Mouse (Mus musculus): ENCODE measurements around the gene Wbp2nl. TPM values are rescaled to one million over a fixed set of nuclear protein-coding genes. Genes with fewer than 3 reads are reported as not detected.

The Wbp2nl gene
- polyA plus RNA-seq, 1 experiment from 2014 or later: 0.16 TPM

DNA sequence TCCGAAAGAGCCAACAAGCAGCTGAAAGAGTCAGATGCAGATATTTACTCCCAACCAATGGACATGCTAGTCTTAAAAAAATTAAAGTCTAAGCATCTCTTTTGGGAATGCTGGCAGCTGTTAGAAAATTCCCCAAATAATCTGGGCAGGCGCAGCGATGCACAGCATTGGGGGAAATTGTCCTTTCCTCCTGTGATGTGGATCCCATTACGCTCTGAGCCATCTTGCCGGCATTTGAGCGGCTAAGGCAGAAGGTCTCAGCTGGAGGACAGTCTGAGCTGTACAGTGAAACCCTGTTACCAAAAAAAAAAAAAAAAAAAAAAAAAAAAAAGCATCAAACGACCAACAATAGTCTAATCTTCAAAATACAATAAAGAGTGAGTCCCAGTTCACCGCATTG lies 23.4 kb downstream of the Wbp2nl start:
- ATAC-seq (ENCODE audit: low FRiP score): no peak
- H3K4me3 ChIP-seq: no peak overlapping the region
- peaks cover 4% of the 10 kb centered on the region for H3K4me1 ChIP-seq (replicated peaks)
- no peaks in the 10 kb centered on the region for H3K27me3 ChIP-seq
- 70% methylated on average over 8 of the region's 8 CpGs for WGBS
- no peak overlapping the region for H3K27ac ChIP-seq
- no peaks in the 10 kb centered on the region for H3K9me3 ChIP-seq
- H3K4me2 ChIP-seq: no peak overlapping the region
- no peaks in the 10 kb centered on the region for H3K36me3 ChIP-seq
- no peak overlapping the region for H3K9ac ChIP-seq

DNA sequence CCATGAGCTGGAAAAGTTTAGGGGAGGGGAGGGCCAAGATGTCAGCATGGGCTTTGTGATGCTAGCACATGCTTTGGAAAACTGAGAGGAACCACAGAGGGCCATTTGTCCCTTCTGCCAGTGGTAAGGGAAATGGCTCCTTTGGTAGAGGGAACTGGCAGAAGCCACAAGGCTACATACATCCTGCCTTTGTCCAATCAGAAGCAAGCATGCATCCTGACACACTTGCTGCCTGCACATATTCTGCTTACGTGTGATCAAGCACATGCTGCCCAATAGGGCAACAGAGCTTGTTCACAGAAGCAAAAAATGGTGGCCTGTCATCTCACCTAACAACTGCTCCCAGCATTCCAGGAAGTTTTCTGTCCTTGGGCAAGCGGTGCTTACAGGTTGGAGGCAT lies 26.6 kb downstream of the Wbp2nl start:
- no peak for ATAC-seq (ENCODE audit: low FRiP score)
- H3K9ac ChIP-seq: no peak overlapping the region
- peaks cover 15% of the 10 kb centered on the region for H3K36me3 ChIP-seq
- H3K4me2 ChIP-seq: no peak overlapping the region
- no peaks in the 10 kb centered on the region for H3K9me3 ChIP-seq
- H3K27ac ChIP-seq: no peak overlapping the region
- no peak overlapping the region for H3K4me3 ChIP-seq
- 77% methylated on average over 2 of the region's 2 CpGs for WGBS
- H3K27me3 ChIP-seq: no peaks in the 10 kb centered on the region
- H3K4me1 ChIP-seq (replicated peaks): peaks cover 4% of the 10 kb centered on the region

DNA sequence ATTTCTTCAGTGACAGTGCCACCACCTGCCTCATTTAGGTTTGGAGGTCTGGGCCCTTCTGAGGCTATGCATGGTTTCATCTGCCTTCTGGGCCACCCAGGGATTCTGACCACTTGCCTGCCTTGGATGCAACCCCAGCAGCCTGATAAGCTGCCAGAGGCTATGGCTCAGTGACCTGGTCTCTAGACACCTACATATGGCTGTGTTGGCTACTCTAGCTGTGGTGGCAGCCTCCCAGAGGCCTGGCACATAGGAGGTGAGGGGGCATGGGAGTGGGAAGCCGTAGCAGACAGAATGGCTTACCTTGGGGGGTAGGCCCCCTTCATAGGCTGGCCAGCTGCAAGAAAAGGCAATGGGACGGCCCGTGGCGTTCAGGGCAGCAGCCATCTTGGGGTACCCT lies 36.4 kb downstream of the Wbp2nl start:
- ATAC-seq (ENCODE audit: low FRiP score): no peak
- Histone ChIP-seq H3K27me3 (peaks cover 8% of the 10 kb centered on the region), H3K4me3 (no peak overlapping the region), H3K4me1 (replicated peaks) (peaks cover 21% of the 10 kb centered on the region), H3K27ac (no peak overlapping the region), H3K4me2 (no peak overlapping the region), H3K9ac (no peak overlapping the region), H3K9me3 (no peaks in the 10 kb centered on the region), H3K36me3 (peaks cover 32% of the 10 kb centered on the region)
- WGBS: 93% methylated on average over 4 of the region's 4 CpGs

DNA sequence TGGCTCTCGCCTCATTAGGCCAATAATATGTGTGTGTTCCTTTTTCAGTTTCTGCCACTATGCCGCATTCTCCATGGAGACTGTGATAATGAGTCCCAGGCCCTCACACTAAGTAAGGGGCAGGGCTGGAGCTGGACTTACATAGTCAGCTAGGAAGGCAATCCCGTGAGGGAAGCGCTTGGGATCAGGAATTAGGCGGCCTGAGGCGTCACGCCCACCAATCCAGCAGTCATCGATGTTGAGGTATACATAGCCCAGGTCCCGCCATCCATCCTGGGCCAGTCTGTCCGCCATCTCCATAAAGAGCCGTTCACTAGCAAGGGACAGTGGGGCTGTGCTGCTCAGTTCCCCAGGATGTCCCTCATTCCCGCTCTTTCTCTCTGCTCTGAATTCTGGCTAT lies 37.9 kb downstream of the Wbp2nl start:
- Histone ChIP-seq H3K9ac (peak overlapping the region; percentile 39; the same call in 1 of the 2 replicates), H3K36me3 (peaks cover 29% of the 10 kb centered on the region), H3K4me3 (no peak overlapping the region), H3K4me2 (no peak overlapping the region), H3K27me3 (peaks cover 20% of the 10 kb centered on the region), H3K9me3 (no peaks in the 10 kb centered on the region), H3K4me1 (replicated peaks) (peaks cover 25% of the 10 kb centered on the region), H3K27ac (no peak overlapping the region)
- WGBS: 69% methylated on average over 12 of the region's 12 CpGs
- no peak for ATAC-seq (ENCODE audit: low FRiP score)

DNA sequence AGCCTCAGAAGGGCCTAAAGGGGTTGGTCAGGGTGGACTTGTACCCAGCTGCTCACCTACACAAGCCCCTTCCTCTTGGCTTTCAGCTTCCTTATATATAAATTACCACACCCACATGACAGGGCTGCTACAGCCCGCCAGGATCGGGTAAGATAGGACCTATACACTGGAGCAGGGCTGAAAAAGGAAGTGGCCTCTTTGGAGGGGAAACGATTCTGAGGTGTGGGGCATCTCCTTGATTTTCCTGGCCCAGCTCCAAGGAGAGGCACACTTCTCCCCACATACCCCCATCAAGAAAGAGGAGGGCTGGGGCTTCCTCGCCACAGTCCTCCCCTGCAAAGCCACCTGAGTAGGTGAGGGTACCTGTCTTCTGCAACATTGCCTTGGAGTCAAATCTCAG lies 39.1 kb downstream of the Wbp2nl start:
- 59% methylated on average over 4 of the region's 4 CpGs for WGBS
- no peak for ATAC-seq (ENCODE audit: low FRiP score)
- peak overlapping the region; percentile 78 for H3K9ac ChIP-seq
- H3K27me3 ChIP-seq: peaks cover 24% of the 10 kb centered on the region
- H3K4me3 ChIP-seq: peak overlapping the region; percentile 56
- H3K9me3 ChIP-seq: no peaks in the 10 kb centered on the region
- peaks cover 20% of the 10 kb centered on the region for H3K36me3 ChIP-seq
- no peak overlapping the region for H3K27ac ChIP-seq
- H3K4me1 ChIP-seq (replicated peaks): peaks cover 25% of the 10 kb centered on the region
- peak overlapping the region; percentile 65 for H3K4me2 ChIP-seq

DNA sequence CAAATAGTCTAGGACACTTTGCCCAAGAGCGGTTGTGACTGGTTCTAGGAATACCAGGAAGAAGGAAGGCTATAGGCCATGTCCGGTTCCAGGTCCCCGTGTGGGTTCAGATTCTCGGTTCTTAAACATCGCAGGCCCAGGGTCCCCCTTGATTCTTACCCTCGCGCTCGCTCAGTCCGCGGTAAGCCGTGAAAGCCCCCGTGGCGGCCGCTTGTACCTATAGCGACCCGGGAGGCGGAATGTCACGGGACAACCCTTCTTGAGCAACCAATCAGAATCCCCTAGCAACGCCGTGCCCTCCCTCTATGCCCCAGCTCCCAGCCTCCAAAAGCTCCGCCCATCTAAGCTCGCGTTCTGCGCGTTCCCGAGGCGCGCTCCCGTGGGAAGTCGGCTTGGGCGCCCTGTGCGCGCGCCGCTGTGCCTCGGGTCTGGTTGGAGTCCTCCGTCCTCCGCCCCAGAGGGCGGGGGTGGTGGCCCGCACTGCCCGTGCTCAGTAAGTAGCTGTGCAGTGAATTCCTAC lies 39.9 kb downstream of the Wbp2nl start, which contains the start of the genes Naga, Pheta2 and Smdt1:
Naga (minus strand) TSS at position 333 of the 520 bp plus-strand sequence.
Pheta2 (plus strand) TSS at position 350 of the 520 bp plus-strand sequence.
Smdt1 (plus strand) TSS at position 367 of the 520 bp plus-strand sequence.
- ATAC-seq (ENCODE audit: low FRiP score): peak; percentile 92
- Histone ChIP-seq H3K9ac (peak within 1 kb of the TSS; percentile 78), H3K4me1 (replicated peaks) (peaks cover 25% of the 10 kb centered on the region), H3K4me3 (peak within 1 kb of the TSS; percentile 56), H3K9me3 (no peaks in the 10 kb centered on the region), H3K27me3 (peaks cover 24% of the 10 kb centered on the region), H3K36me3 (peaks cover 17% of the 10 kb centered on the region), H3K4me2 (peak within 1 kb of the TSS; percentile 65), H3K27ac (peak within 1 kb of the TSS; percentile 59)
- under 1% methylated on average over 41 of the region's 41 CpGs for WGBS

DNA sequence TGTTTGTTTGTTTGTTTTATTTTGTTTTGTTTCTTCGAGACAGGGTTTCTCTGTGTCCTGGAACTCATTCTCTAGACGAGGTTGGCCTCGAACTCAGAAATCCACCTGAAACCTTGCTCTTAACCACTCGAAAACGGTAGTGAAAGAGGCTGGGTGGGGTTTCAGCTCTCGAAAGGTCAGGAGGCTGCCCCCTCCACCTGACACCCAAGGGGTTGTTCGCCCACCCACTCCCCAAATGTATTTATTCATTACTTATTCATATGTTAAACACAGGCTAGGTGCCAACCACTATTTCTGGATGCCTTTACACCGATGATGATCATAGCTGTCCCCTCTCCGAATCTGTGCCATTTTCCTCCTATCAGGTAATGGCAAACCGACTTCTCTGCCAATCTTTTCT lies 40.4 kb downstream of the Wbp2nl start:
- no peak for ATAC-seq (ENCODE audit: low FRiP score)
- no peaks in the 10 kb centered on the region for H3K9me3 ChIP-seq
- peaks cover 25% of the 10 kb centered on the region for H3K4me1 ChIP-seq (replicated peaks)
- H3K27me3 ChIP-seq: peaks cover 24% of the 10 kb centered on the region
- peaks cover 17% of the 10 kb centered on the region for H3K36me3 ChIP-seq
- peak overlapping the region; percentile 56 for H3K4me3 ChIP-seq
- WGBS: 54% methylated on average over 10 of the region's 10 CpGs
- H3K9ac ChIP-seq: peak overlapping the region; percentile 78
- H3K4me2 ChIP-seq: peak overlapping the region; percentile 65
- peak overlapping the region; percentile 59; the same call in 1 of the 2 replicates for H3K27ac ChIP-seq

DNA sequence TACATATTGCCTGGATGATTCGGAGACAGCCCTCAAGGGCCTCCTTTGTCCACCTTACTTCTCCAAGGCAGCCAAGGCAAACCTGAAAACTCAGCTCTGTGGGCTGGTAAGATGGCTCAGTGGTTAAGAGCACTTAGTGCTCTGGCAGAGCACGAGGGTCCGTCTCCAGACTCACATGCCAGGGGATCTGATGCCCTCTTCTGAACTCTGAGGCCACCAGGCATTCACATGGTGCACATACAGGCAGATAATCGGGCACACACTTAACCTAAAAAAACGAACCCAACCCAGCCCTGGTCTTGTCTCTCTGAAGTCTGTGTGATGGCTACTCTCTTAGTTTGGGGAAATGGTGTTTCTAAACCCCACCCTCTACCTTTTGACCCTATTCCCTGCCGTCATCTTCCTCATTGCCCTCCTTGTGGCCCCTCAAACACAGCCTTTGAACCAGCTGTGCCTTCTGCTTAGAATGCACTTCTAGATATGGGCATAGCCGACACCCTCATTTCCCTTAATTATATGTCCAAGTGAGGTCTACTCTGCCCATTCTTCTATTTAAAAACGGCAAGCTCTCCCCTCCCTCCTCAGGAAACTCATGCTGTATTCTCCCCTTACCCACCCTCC lies 41.0 kb downstream of the Wbp2nl start:
- no peak for ATAC-seq (ENCODE audit: low FRiP score)
- WGBS: 82% methylated on average over 8 of the region's 8 CpGs
- Histone ChIP-seq H3K27ac (no peak overlapping the region), H3K9ac (no peak overlapping the region), H3K4me3 (no peak overlapping the region), H3K4me1 (replicated peaks) (peaks cover 25% of the 10 kb centered on the region), H3K36me3 (peaks cover 11% of the 10 kb centered on the region), H3K9me3 (no peaks in the 10 kb centered on the region), H3K4me2 (no peak overlapping the region), H3K27me3 (peaks cover 24% of the 10 kb centered on the region)

DNA sequence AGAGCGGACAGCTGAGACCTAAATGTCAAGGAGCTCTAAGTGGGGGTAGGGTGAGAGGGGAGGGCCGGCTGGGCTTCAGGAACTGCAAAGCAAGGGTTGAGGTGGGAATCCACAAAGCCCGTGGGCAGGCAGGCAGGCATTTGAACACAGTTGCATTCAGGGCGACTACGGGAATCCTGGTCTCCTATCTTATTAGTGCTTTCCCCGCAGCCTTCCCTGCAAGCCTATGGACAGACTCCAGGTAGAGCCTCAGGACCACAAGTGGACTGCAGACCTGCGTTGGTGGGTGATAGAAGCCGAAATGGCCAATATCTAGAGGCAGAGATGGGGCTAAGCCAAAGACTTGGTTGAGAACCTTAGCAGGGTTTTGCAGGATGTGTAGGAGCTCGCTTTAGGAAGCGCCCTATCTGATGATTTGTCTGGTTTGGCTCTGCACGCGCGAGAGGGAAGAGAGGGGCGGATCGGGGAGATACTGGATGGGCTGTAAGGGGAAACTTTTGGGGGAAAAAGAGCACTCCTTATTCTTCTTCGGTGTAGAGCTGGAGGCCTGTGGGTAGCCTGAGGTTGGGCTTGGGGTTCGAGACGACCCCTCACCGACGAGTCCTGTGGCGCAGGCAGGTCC lies 41.8 kb downstream of the Wbp2nl start:
- Histone ChIP-seq H3K9ac (peak overlapping the region; percentile 66; the same call in 1 of the 2 replicates), H3K4me1 (replicated peaks) (peaks cover 25% of the 10 kb centered on the region), H3K27me3 (peaks cover 24% of the 10 kb centered on the region), H3K36me3 (peaks cover 4% of the 10 kb centered on the region; the same call in 1 of the 2 replicates), H3K4me2 (peak overlapping the region; percentile 53), H3K27ac (no peak overlapping the region), H3K4me3 (peak overlapping the region; percentile 34), H3K9me3 (no peaks in the 10 kb centered on the region)
- no peak for ATAC-seq (ENCODE audit: low FRiP score)
- WGBS: 48% methylated on average over 21 of the region's 21 CpGs

DNA sequence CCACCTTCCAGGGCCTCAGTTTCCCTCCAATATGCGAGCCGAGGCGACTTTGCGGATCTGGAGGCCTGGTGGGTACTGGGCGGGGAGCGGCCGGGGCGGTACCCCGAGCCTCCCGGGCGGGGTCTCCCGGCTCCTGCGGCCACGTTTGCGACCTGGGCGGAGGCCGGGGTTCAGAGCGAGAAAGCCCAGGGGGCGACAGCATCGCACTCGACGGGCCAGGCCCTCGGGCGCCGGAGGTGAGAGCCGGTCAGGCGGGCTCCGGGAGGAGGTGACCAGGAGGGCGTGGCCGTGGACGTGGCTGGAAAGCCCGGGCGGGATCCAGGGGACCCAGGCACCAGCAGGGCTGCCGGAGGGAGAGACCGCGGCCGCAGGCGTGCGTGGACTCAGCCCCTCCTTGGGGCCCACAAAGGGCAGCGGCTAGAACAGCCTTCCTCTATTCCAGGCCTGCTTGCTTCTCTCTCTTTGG lies 42.3 kb downstream of the Wbp2nl start:
- Histone ChIP-seq H3K4me1 (replicated peaks) (peaks cover 25% of the 10 kb centered on the region), H3K4me2 (peak overlapping the region; percentile 53), H3K36me3 (no peaks in the 10 kb centered on the region; the same call in 1 of the 2 replicates), H3K27me3 (peaks cover 24% of the 10 kb centered on the region), H3K27ac (peak overlapping the region; percentile 31), H3K9ac (peak overlapping the region; percentile 66), H3K4me3 (peak overlapping the region; percentile 34), H3K9me3 (no peaks in the 10 kb centered on the region)
- ATAC-seq (ENCODE audit: low FRiP score): no peak
- WGBS: 3% methylated on average over 38 of the region's 40 CpGs

DNA sequence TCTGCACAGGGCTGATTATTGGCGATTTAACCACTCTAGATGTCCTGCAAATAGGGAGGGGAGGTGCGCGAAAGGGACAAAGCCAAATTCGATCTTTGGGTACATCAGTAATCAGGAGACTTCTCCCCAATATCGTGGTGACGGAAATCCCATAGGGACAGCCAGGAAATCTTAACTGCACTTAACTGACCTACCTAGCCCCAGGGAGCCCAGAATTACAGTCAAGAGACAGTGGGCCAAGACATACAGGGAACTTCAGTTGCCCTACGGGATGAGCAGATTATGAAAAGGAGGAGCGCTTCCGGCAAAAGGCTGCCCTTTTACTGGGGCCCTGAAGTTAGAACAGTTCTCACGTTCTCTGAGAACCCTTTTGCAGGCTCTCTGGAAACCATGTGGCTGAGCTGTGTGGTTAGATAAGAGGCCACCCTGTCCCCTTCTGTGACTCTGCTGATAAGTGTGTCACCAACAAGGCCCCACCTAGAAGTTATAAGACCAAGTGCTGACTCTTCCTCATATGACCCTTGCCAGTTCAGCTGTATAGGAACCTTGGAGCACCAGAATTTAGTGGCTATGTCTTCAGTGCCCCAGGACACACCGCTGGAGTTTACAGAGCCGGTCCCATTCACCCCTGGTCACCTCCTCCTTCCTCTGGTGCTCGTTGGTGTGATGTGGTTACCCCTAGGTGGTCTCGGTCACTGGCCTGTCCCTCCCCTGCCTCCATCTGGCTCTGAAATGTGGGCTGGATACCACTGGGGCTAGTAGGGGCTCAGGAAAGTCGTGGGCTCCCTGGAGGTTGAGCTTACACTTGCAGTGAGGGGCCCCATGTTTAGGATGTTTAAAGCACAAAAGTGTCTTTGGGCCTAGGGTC lies 43.2 kb downstream of the Wbp2nl start:
- Histone ChIP-seq H3K4me3 (peak overlapping the region; percentile 34; the same call in 1 of the 2 replicates), H3K9ac (peak overlapping the region; percentile 66; the same call in 1 of the 2 replicates), H3K9me3 (no peaks in the 10 kb centered on the region), H3K27me3 (peaks cover 24% of the 10 kb centered on the region), H3K36me3 (no peaks in the 10 kb centered on the region), H3K4me1 (replicated peaks) (peaks cover 26% of the 10 kb centered on the region), H3K27ac (peak overlapping the region; percentile 31), H3K4me2 (peak overlapping the region; percentile 53; the same call in 1 of the 2 replicates)
- ATAC-seq (ENCODE audit: low FRiP score): no peak
- WGBS: 69% methylated on average over 15 of the region's 15 CpGs

DNA sequence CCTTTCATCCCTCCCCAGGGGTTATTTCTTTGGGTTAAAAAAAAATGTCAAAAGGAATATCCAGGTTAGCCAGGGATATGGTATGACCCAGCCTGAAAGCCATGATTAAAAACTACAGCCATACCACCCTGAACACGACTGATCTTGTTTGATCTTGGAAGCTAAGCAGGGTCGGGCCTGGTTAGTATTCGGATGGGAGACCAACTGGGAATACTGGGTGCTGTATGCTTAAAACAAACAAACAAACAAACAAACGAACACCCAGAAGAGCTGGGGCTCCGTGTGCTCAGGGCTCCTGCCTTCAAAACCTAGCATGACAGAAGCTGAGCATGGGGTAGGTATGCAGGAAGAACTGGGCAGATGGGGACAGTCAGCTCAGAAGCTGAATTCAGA lies 43.8 kb downstream of the Wbp2nl start:
- 85% methylated on average over 5 of the region's 5 CpGs for WGBS
- Histone ChIP-seq H3K4me3 (no peak overlapping the region), H3K4me2 (no peak overlapping the region), H3K4me1 (replicated peaks) (peaks cover 28% of the 10 kb centered on the region), H3K9me3 (no peaks in the 10 kb centered on the region), H3K36me3 (no peaks in the 10 kb centered on the region), H3K27me3 (peaks cover 24% of the 10 kb centered on the region), H3K9ac (no peak overlapping the region), H3K27ac (no peak overlapping the region)
- ATAC-seq (ENCODE audit: low FRiP score): no peak

All from hindbrain, embryonic 13.5 days (tissue).